Mouse (Mus musculus): ENCODE results near the gene Pdk2. TPM values are rescaled to one million over a fixed set of nuclear protein-coding genes. Genes with fewer than 3 reads are reported as not detected.

The Pdk2 gene
- polyA plus RNA-seq, 1 experiment from 2014 or later = 16.2 TPM

- no peak overlapping the region for H3K4me3 ChIP-seq (ENCODE audit: low read depth, low read length)
- ATAC-seq (no peak), DNase-seq (no peak)
- peak overlapping the region; percentile 65 for H3K4me2 ChIP-seq (ENCODE audit: low read depth, low read length)
- no peaks in the 10 kb centered on the region for H3K27me3 ChIP-seq (ENCODE audit: insufficient read depth, low read length)
- peaks cover 8% of the 10 kb centered on the region for H3K4me1 ChIP-seq (ENCODE audit: insufficient read depth)
- no peaks in the 10 kb centered on the region for H3K36me3 ChIP-seq (replicated peaks; ENCODE audit: insufficient read depth, low read length)
- WGBS (ENCODE audit: insufficient replicate concordance) = 46% methylated on average over 9 of the region's 9 CpGs
- H3K9ac ChIP-seq (replicated peaks) = no peak overlapping the region
- H3K9me3 ChIP-seq (ENCODE audit: low read length) = no peaks in the 10 kb centered on the region
- TF ChIP-seq EP300 (IDR thresholded peaks at IDR 0.05; ENCODE audit: low read depth) (0 out of 2 replicates have a peak, but pooled peaks have one; percentile 43), CTCF (IDR thresholded peaks at IDR 0.05; ENCODE audit: low read depth) (no peak)
- H3K27ac ChIP-seq (ENCODE audit: low read depth) = no peak overlapping the region
Measured at GRCm38 (mm10) chr11:94978178-94978915, 62.8 kb downstream of the Pdk2 start.

Other genes with a start within 250 kb of the Pdk2 start
- 29.8 and 37.8 TPM in 2 replicates for gene Col1a1, start 105.1 kb downstream of the Pdk2 start, polyA plus RNA-seq (2015; fragmentation: Nextera tagmentation; extraction: Ambion mirVana)
- gene Hils1, start 73.8 kb downstream of the Pdk2 start, polyA plus RNA-seq (2015; fragmentation: Nextera tagmentation; extraction: Ambion mirVana) = not detected in 2 replicates
- 0.13 and 0.96 TPM in 2 replicates for gene Sgca, start 65.0 kb downstream of the Pdk2 start, polyA plus RNA-seq (2015; fragmentation: Nextera tagmentation; extraction: Ambion mirVana)
- gene Ppp1r9b, start 50.3 kb downstream of the Pdk2 start, polyA plus RNA-seq (2015; fragmentation: Nextera tagmentation; extraction: Ambion mirVana) = 5.7 and 6.1 TPM in 2 replicates
- gene Samd14, start 31.5 kb downstream of the Pdk2 start, polyA plus RNA-seq (2015; fragmentation: Nextera tagmentation; extraction: Ambion mirVana) = 14.5 and 16.1 TPM in 2 replicates
- gene Itga3, start 35.4 kb upstream of the Pdk2 start, polyA plus RNA-seq (2015; fragmentation: Nextera tagmentation; extraction: Ambion mirVana) = 0.97 and 1.0 TPM in 2 replicates
- gene Dlx3, start 78.8 kb upstream of the Pdk2 start, polyA plus RNA-seq (2015; fragmentation: Nextera tagmentation; extraction: Ambion mirVana) = not detected in 2 replicates
- gene Dlx4, start 104.9 kb upstream of the Pdk2 start, polyA plus RNA-seq (2015; fragmentation: Nextera tagmentation; extraction: Ambion mirVana) = 0.08 and 0.17 TPM in 2 replicates
- not detected in 2 replicates for gene Tac4, start 220.2 kb upstream of the Pdk2 start, polyA plus RNA-seq (2015; fragmentation: Nextera tagmentation; extraction: Ambion mirVana)